9 mouse cellular contexts compared by ENCODE assay signal in the genomic region with DNA sequence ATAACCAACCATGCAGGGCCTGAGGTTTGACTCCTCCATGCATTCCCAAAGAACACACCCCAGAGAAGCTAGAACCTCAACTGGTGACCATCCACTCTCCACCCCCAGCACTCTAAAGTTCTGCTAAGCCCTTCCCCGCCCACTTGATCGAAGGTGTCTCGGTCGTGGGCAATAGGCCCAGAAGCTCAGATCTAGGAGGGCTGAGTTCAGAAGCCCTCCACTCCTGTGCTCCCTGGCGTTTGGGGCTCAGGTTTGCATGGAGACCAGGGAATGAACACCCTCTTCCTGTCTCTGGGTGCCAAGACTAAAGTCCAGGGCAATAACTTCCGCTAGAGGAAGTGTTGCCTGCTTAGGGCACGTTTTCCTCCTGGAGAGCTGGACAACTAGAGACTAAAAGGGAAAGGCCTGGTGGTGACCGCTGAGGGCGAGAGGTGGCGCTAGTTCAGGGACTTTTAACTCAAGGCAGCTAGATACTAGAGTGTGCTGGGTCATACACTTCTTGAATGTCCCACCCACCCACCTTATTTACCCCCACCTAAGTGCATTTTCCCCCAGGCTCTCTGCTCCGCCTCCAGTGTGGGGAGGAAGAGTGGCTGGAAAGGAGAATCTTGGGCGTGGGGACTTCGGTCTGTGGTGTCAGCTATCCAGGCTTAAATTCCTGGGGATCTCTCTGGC. TPM values are rescaled to one million over a fixed set of nuclear protein-coding genes. Genes with fewer than 3 reads are reported as not detected.
DNase-seq lines count a peak whose midpoint lies in the region; ATAC-seq and TF ChIP-seq lines count a peak whose summit lies in the region.
"Had no signal": no experiment of that assay in that cellular context is flagged by ENCODE, and none has a peak within 500 bp of the region (broad histone marks: within the 10 kb centered on the region; RNA-seq: fewer than 3 reads in every experiment).

No protein-coding gene starts in this region.

- no peak for TF ChIP-seq EP300 in lung, postnatal 0 days (IDR thresholded peaks at IDR 0.05)

- H3K4me2 ChIP-seq in lung, postnatal 0 days (replicated peaks; ENCODE audit: low read depth, low read length), result peak overlapping the region; percentile 34
- peak overlapping the region; percentile 26; the same call in 1 of the 2 replicates for H3K4me2 ChIP-seq in embryonic facial prominence, embryonic 12.5 days (replicated peaks)
- H3K4me2 ChIP-seq in intestine, embryonic 15.5 days (replicated peaks), result peak overlapping the region; percentile 26
- peak overlapping the region; percentile 46 for H3K4me2 ChIP-seq in midbrain, embryonic 13.5 days (replicated peaks)

- H3K27me3 ChIP-seq in lung, postnatal 0 days (replicated peaks; ENCODE audit: insufficient read depth, low read length), result peaks cover 87% of the 10 kb centered on the region
- peaks cover 84% of the 10 kb centered on the region for H3K27me3 ChIP-seq in embryonic facial prominence, embryonic 12.5 days
- peaks cover 87% of the 10 kb centered on the region for H3K27me3 ChIP-seq in intestine, embryonic 15.5 days (replicated peaks)
- peaks cover 93% of the 10 kb centered on the region for H3K27me3 ChIP-seq in midbrain, embryonic 13.5 days

- peak; percentile 56 for DNase-seq in lung, postnatal 0 days (ENCODE audit: low spot score)
- no peak for DNase-seq in lung, adult 18-20 months
- no peak for DNase-seq in layer of hippocampus, adult 9-10 months (ENCODE audit: low spot score)
- no peak for DNase-seq in left cerebral cortex, postnatal 10 days (ENCODE audit: extremely low spot score in 1 of 2, low spot score in 2 of 2)
- no peak for DNase-seq in layer of hippocampus, adult 11-12 months (ENCODE audit: low spot score)

- no peak overlapping the region for H3K27ac ChIP-seq in lung, postnatal 0 days (ENCODE audit: low read length)
- H3K27ac ChIP-seq in embryonic facial prominence, embryonic 12.5 days, result no peak overlapping the region
- no peak overlapping the region for H3K27ac ChIP-seq in intestine, embryonic 15.5 days
- peak overlapping the region; percentile 74 for H3K27ac ChIP-seq in midbrain, embryonic 13.5 days

- no peak overlapping the region for H3K9ac ChIP-seq in lung, postnatal 0 days (replicated peaks; ENCODE audit: low read depth)
- no peak overlapping the region for H3K9ac ChIP-seq in embryonic facial prominence, embryonic 12.5 days
- H3K9ac ChIP-seq in intestine, embryonic 15.5 days, result no peak overlapping the region
- H3K9ac ChIP-seq in midbrain, embryonic 13.5 days (replicated peaks), result peak overlapping the region; percentile 32; the same call in 1 of the 2 replicates

- 0 out of 2 replicates have a peak, but pooled peaks cover 7% of the 10 kb centered on the region for H3K4me1 ChIP-seq in lung, postnatal 0 days (ENCODE audit: insufficient read depth, low read depth, low read length)
- H3K4me1 ChIP-seq in embryonic facial prominence, embryonic 12.5 days, result peaks cover 3% of the 10 kb centered on the region; the same call in 1 of the 2 replicates
- H3K4me1 ChIP-seq in intestine, embryonic 15.5 days (replicated peaks), result 0 out of 2 replicates have a peak, but pooled peaks cover 3% of the 10 kb centered on the region
- H3K4me1 ChIP-seq in midbrain, embryonic 13.5 days (replicated peaks), result peaks cover 36% of the 10 kb centered on the region

- 3% methylated on average over 13 of the region's 13 CpGs for WGBS in lung, postnatal 0 days
- 2% methylated on average over 13 of the region's 13 CpGs for WGBS in embryonic facial prominence, embryonic 12.5 days
- 2% methylated on average over 13 of the region's 13 CpGs for WGBS in intestine, embryonic 15.5 days
- 3% methylated on average over 13 of the region's 13 CpGs for whole genome bisulfite sequencing in midbrain, embryonic 13.5 days

- ATAC-seq in lung, postnatal 0 days, result peak; percentile 33
- 0 out of 2 replicates have a peak, but pooled peaks have one; percentile 37 for ATAC-seq in embryonic facial prominence, embryonic 12.5 days (ENCODE audit: insufficient number of reproducible peaks, insufficient read depth, low FRiP score, low TSS enrichment)
- peak; percentile 75 for ATAC-seq in intestine, embryonic 15.5 days
- ATAC-seq in midbrain, embryonic 13.5 days, result peak; percentile 35; the same call in 1 of the 2 replicates

- H3K9me3 ChIP-seq in lung, postnatal 0 days (ENCODE audit: low read length), result no peaks in the 10 kb centered on the region
- H3K9me3 ChIP-seq in embryonic facial prominence, embryonic 12.5 days, result no peaks in the 10 kb centered on the region
- H3K9me3 ChIP-seq in intestine, embryonic 15.5 days, result no peaks in the 10 kb centered on the region
- H3K9me3 ChIP-seq in midbrain, embryonic 13.5 days, result no peaks in the 10 kb centered on the region

- H3K36me3 ChIP-seq in lung, postnatal 0 days (ENCODE audit: insufficient read depth, low read length), result no peaks in the 10 kb centered on the region
- H3K36me3 ChIP-seq in embryonic facial prominence, embryonic 12.5 days, result no peaks in the 10 kb centered on the region
- H3K36me3 ChIP-seq in intestine, embryonic 15.5 days, result no peaks in the 10 kb centered on the region
- H3K36me3 ChIP-seq in midbrain, embryonic 13.5 days, result no peaks in the 10 kb centered on the region

- intact Hi-C loops in left cerebral cortex, postnatal 10 days (cut with DNase I), result loop anchor here (10.0 kb wide), 1 partner anchor 217 kb away; the partner anchor contains the start of genes Elp4 and Immp1l

- TF ChIP-seq CTCF in lung, postnatal 0 days (IDR thresholded peaks at IDR 0.05), result peak; percentile 61

- H3K4me3 ChIP-seq in lung, postnatal 0 days (ENCODE audit: low read depth, low read length), result peak overlapping the region; percentile 17; the same call in 1 of the 2 replicates
- H3K4me3 ChIP-seq in embryonic facial prominence, embryonic 12.5 days, result no peak overlapping the region
- no peak overlapping the region; the same call in 1 of the 2 replicates for H3K4me3 ChIP-seq in intestine, embryonic 15.5 days (replicated peaks)
- peak overlapping the region; percentile 26 for H3K4me3 ChIP-seq in midbrain, embryonic 13.5 days (replicated peaks)

RNA-seq across cellular contexts. Expression of gene Pax6, which starts 18.8 kb away (rescaled TPM):
- polyA plus RNA-seq in lung, postnatal 0 days (2015; fragmentation: Nextera tagmentation; extraction: Ambion mirVana), result not detected in 2 replicates
- 13.7 and 20.8 TPM in 2 replicates for polyA plus RNA-seq in embryonic facial prominence, embryonic 12.5 days (2016; fragmentation: Nextera tagmentation; extraction: Ambion mirVana)
- 2.3 and 2.8 TPM in 2 replicates for polyA plus RNA-seq in intestine, embryonic 15.5 days (2015; fragmentation: Nextera tagmentation; extraction: Ambion mirVana)
- polyA plus RNA-seq in midbrain, embryonic 13.5 days (2015; fragmentation: Nextera tagmentation; extraction: Ambion mirVana), result 39.9 and 40.9 TPM in 2 replicates
- 1 to 10 TPM; 7.0 to 7.5 TPM for total RNA-seq in left cerebral cortex, postnatal 10 days (2021)
- total RNA-seq: adrenal gland, postnatal 36 days had no signal

Comparison
In these comparisons a context has a peak if more than half of its experiments do, and no peak if none do; other contexts are left out.
1. H3K4me3 ChIP-seq: peak in lung, postnatal 0 days (single experiment) and midbrain, embryonic 13.5 days (single experiment); none in embryonic facial prominence, embryonic 12.5 days (single experiment) and intestine, embryonic 15.5 days (single experiment).
2. Peak in every context shown above with its lines, with median percentiles within 50 percentile points of each other: ATAC-seq and H3K4me2 ChIP-seq.